Mouse (Mus musculus) neutrophil, adult 65 days (primary cell): ENCODE measurements around the gene Sf3a3. TPM values are rescaled to one million over a fixed set of nuclear protein-coding genes. Genes with fewer than 3 reads are reported as not detected.

Experiments used
- total RNA-seq: library from RNA; stranded (reverse); gene quantifications from 2 replicates; pipeline ENCODE4 v1.2.4, GENCODE M21; 2023

The Sf3a3 gene
- total RNA-seq: 23.7 and 26.4 TPM in 2 replicates

GRCm38 (mm10) chr4:124714545-124715481 lies at the start of gene Sf3a3:
Sf3a3 (plus strand) TSS chr4:124714776.

GRCm38 (mm10) chr4:124693135-124693894 lies 21.3 kb upstream of the Sf3a3 start, which contains the start of gene Utp11:
Utp11 (minus strand) TSS chr4:124693600.

DNA sequence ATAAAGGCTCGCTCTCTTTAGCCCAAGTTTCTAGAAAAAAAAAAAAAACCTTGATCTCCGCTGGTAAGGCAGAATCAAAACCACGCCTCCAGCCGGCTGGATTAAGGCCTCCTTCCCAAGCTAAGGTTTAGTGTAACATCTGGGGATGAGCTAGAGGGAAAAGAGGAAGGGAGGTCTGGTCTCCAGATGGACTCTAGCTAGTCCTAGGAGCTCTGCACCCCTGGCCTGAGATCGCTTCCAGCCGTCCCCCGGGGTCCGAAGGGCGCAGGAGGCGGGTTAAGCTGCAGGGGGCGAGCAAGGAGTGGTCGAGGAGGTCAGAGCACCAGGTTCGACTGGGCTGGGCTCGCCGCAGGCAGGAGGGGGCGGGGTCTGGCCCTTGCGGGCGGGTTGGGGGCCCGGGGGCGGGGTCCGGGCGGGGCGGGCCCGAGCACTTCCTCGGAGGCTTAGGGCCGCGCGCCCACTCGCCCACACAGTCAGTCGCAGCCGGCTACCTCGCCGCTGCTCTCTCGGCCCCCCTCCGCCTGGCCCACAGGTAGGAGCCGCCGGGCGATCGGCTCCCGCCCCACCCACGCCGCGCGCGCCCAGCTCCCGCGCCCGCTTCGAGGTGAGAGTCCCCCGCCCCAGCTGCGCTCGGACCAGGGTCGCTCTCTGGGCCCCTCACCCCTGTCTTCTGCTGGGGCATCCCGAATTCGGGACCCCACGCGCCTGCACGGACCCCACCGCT lies 14.2 kb upstream of the Sf3a3 start, which contains the start of gene Fhl3:
Gene Fhl3, plus strand, starts transcription at position 454 of the 724 bp plus-strand sequence.

GRCm38 (mm10) chr4:124741376-124742343 lies 27.1 kb downstream of the Sf3a3 start, which contains the start of gene Inpp5b:
Inpp5b (plus strand) TSS chr4:124741850.

Other genes with a start within 250 kb of the Sf3a3 start
- not detected in 2 replicates for gene 3100002H09Rik, start 104.0 kb upstream of the Sf3a3 start, total RNA-seq
- gene Pou3f1, start 58.0 kb upstream of the Sf3a3 start, total RNA-seq: not detected in 2 replicates
- 7.2 and 12.4 TPM in 2 replicates for gene Utp11, start 21.2 kb upstream of the Sf3a3 start, total RNA-seq
- 32.5 and 35.7 TPM in 2 replicates for gene Fhl3, start 14.1 kb upstream of the Sf3a3 start, total RNA-seq
- 54.6 and 71.0 TPM in 2 replicates for gene Inpp5b, start 27.1 kb downstream of the Sf3a3 start, total RNA-seq
- gene Mtf1, start 87.3 kb downstream of the Sf3a3 start, total RNA-seq: 66.4 and 67.3 TPM in 2 replicates
- gene Yrdc, start 135.9 kb downstream of the Sf3a3 start, total RNA-seq: 51.9 and 83.1 TPM in 2 replicates
- 10.8 and 13.5 TPM in 2 replicates for gene 1110065P20Rik, start 136.4 kb downstream of the Sf3a3 start, total RNA-seq
- gene Maneal, start 147.4 kb downstream of the Sf3a3 start, total RNA-seq: not detected in 2 replicates
- gene Epha10, start 166.1 kb downstream of the Sf3a3 start, total RNA-seq: 0.09 TPM in 1 of 2 replicates, not detected in the other
- gene 9930104L06Rik, start 222.3 kb downstream of the Sf3a3 start, total RNA-seq: 6.3 and 6.6 TPM in 2 replicates
- gene Cdca8, start 224.5 kb downstream of the Sf3a3 start, total RNA-seq: 60.2 and 61.0 TPM in 2 replicates